Mouse (Mus musculus) small intestine, adult 2 months (tissue): ENCODE measurements around the gene Rasa2.

Experiments
- CTCF ChIP-seq: fragments of 200-500 bp; IDR thresholded peaks from 2 replicates; pipeline ENCODE4 v1.5.1; 2012; ENCODE audit warnings: low read depth, mild to moderate bottlenecking, control low read depth, inconsistent platforms, low read length, moderate library complexity, mixed read lengths; ENCODE audit not compliant: insufficient replicate concordance, insufficient read length; ENCODE audit errors: extremely low read depth
- POLR2A ChIP-seq: fragments of 200-500 bp; IDR thresholded peaks from 2 replicates; pipeline ENCODE4 v1.6.1; 2012; ENCODE audit warnings: low read depth, mild to moderate bottlenecking, control low read depth, inconsistent platforms, low read length, moderate library complexity

DNA sequence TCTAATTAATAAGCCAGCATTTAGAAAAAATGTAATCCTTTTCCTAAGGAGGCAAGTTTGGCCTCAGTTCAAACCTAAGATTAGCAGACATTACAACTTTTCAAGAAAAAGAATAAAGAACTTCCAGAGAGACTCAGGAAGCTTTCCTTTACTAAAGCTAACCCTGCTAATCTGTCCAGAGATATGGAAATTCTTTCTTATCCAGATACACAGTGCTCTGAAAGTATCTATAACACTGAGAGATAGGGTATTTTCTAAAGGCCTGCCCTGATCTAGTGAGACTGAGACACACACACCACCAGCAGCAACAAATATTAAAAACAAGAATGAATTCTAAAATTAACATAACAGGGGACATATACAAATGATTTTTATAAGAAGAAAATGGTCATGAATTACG, 4.4 kb downstream of the Rasa2 start:
- no peak for TF ChIP-seq POLR2A
- TF ChIP-seq CTCF: no peak
